Mouse (Mus musculus) heart, postnatal 14 days (tissue): ENCODE measurements around the gene 2310022A10Rik. TPM values are rescaled to one million over a fixed set of nuclear protein-coding genes. Genes with fewer than 3 reads are reported as not detected.

Experiments used
- DNase-seq, 2 experiments: peaks; one replicate each; pipeline ENCODE4 v3.0.0; 2021 to 2022
- intact Hi-C: fragments of 180-260 bp; cut with DNase I; formaldehyde crosslinking; loops from one replicate; pipeline ENCODE4 v1.15.1; 2025
- total RNA-seq, 2 experiments: library from RNA; stranded (reverse); gene quantifications; 2 replicates each; pipeline ENCODE4 v1.2.3; 2021

Gene 2310022A10Rik
- total RNA-seq, 2 experiments from 2014 or later = 53.0 to 62.2 TPM

DNA sequence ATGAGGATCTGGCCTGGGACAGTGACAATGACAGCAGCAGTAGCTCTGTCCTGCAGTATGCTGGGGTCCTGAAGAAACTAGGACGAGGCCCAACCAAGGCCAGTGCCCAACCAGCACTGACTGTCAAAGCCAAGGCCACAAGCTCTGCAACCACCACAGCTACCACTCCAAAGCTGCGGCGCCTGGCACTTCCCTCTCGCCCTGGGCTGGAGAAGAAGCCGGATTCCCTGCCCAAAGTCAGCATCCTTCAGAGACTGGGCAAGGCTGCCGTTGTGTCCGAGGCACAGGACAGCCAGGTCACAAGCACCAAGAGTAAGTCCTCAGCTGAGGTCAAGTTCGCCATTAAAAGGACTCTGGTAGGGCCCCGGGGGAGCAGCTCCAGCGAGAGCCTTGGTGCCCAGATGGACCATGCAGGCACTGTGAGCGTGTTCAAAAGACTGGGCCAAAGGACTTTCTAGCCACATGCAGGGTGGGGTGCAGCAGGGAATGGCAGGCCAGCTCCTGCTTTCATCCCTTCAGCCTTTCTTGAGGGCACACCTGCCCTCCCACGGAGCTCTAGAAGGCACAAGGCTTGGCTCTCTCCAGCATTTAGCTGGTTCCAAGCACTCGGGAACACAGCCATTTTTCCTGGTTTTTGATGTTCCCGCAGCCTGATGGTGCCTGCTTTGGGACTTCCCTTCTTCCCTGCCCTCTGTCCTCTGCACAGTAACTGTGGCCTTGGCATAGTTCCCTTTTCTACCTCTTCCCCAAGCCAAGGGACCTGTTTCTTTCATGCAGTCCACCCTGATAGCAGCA is 27.5 kb downstream of the 2310022A10Rik start:
- no peak for DNase-seq
- intact Hi-C loops = no loop called here

DNA sequence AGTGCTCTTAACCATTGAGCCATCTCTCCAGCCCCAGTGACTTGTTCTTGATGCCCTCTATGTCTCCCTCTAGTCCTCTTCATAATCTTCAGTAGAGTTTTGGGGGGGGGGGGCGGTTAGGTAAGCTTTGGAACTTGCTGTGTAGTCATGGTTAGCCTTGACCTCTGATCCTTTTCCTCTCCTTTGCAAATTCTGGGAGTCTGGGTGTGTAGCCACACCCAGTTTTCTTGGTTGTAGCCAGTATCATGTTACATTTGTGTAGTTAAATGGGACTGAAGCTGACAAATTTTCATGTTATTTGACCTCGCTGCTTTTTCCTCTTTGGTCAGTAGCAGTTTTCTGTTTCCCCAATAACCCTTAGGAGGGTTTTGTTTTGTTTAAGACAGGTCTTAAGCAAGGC is 33.8 kb downstream of the 2310022A10Rik start:
- no peak for DNase-seq
- intact Hi-C loops = no loop called here

DNA sequence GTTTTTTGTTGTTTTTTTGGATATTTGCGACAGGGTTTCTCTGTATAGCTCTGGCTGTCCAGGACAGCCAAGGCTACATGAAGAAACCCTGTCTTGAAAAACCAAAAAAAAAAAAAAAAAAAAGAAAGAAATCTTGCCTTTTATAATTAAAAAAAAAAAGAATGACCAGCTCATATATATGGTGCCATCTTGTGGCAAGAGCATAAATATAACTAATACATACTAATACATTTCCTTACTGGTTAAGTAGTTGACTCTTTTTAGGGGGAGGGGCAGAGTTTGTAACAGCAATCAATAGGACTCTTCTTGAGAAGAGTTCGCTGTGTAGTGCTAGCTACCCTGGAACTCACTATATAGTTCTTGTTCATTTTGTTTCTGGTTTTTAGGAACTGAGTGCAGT is 34.7 kb downstream of the 2310022A10Rik start:
- intact Hi-C loops = no loop called here
- DNase-seq = no peak

DNA sequence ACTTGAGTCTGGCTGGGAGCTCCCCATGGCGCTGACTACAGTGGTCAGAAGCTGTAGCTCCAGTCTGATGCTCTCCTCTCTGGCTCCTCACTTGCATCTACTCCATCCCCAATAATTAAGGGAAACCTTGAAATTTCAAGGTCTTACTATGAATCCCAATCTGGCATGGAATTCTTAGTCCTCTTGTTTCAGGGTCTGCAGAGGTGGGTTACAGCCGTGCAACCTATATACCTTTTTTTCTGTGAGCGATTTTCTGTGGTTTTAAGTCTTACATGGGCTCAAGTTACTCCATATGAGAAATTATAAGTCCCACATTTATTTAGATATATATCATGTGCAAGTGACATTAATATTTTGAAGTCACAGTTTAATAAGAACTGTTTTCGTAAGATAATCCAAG is 37.1 kb downstream of the 2310022A10Rik start:
- no peak for DNase-seq
- intact Hi-C loops = loop anchor here (5.0 kb wide), 1 partner anchor 97 kb away; the partner anchor contains the start of gene Zfp607b

DNA sequence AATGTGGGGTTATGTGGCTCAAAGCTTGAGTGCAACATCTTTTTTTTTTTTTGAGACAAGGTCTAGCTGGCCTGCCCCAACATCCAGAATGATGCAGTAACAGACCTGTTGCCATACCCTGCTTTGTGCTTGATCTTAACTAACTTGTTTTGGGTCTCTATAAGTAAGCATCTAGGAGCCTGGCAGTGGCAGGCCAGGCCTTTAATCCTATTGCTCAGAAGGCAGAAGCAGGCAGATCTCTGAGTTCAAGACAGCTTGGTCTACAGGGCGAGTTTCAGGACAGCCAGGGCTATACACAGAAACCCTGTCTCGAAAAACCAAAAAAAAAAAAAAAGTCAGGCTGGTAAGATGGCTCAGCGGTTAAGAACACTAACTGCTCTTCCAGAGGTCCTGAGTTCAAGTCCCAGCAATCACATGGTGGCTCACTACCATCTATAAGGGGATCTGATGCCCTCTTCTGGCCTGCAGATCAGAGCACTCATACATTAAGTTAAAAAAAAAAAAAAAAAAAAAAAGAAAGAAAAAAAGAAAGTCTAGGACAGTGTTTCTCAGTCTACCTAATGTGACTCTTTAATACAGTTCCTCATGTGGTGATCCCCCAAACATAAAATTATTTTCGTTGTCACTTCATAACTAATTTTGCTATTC is 37.7 kb downstream of the 2310022A10Rik start:
- intact Hi-C loops = loop anchor here (5.0 kb wide), 1 partner anchor 97 kb away; the partner anchor contains the start of gene Zfp607b
- DNase-seq = no peak

DNA sequence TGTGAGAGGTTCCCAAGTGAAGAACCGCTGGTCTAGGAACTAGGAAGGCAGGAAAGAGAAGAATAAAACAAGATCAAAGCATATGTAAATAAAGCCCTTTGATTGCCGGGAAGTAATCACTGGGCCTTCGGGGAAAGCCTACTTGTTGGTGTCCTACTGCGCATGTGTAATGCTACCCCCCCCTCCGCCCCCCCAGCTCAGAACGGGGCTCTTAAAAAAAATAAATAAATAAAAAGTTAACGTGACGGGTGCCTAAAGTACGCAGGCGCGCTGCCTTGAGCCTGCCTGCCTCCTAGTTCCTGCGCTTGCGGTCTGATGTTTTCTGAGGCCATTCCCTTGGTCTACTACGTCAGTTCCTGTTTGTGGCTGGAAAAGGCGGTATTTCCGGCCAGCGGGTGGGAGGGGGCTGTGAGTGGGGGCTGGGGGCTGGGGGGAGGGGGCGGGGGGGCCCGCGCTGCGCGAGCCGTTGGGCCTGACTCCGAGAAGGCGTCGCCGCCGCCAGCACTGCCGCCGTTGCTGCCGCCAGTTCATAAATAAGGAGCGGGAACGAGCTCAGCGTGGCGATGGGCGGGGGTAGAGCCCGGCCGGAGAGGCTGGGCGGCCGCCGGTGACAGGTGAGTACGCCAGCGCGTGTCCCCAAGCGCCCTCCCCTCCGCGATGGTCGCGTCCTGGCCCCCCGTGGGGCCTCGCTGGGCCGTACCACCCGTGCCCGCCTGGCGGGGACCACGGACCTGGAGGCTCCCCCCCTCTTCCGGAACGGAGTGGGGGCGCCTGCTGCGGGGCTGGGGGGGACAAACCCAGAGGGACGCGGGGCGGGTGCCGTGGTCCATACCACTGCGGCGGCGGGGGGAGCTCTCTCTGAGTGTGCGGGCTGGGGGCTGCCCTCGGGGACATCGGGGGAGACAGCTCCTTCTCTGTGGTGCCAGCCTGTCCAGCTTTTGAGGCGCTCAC is 38.5 kb downstream of the 2310022A10Rik start, which contains the start of gene Akt2:
TSS of gene Akt2 (plus strand) at position 287 of the 951 bp plus-strand sequence.
- peak; percentile 87 to 90 for DNase-seq
- intact Hi-C loops = loop anchor here (5.0 kb wide), 1 partner anchor 96 kb away; the partner anchor contains the start of gene Zfp607b

DNA sequence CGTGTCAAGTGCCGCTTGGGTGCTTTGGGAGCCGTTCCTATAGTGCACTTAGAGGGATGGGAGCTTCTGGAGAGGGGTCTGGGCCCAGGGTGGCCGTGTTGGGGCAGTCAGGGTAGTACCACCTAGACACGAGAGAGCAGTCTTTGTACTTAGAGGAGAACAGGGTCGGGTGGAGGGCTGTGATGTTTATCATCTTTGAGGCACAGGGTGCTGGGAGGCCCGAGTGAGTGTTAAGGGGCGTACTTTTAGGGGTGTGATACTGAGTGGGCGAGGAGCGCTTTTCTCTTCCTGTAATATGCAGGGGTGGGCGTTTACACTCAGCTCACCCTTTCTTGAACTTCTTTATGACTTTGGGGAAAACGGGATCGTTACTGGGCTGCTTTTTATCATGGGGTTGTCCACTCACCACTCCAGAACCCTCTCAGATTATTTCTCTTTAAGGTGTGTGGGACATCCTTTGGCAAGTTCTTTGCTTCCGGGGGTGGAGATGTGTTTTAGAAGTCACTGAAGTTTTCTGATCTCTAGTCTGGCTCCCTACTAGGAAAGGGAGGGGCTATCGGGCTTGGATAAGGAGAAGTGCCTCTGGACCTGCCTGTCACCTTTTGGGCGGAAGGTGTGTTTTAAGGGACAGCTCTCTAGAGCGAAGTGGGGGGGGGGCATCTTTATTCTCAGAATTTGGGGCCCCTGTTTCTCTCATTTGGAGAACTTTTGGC is 39.3 kb downstream of the 2310022A10Rik start:
- intact Hi-C loops = loop anchor here (5.0 kb wide), 1 partner anchor 95 kb away; the partner anchor contains the start of gene Zfp607b
- DNase-seq = no peak

DNA sequence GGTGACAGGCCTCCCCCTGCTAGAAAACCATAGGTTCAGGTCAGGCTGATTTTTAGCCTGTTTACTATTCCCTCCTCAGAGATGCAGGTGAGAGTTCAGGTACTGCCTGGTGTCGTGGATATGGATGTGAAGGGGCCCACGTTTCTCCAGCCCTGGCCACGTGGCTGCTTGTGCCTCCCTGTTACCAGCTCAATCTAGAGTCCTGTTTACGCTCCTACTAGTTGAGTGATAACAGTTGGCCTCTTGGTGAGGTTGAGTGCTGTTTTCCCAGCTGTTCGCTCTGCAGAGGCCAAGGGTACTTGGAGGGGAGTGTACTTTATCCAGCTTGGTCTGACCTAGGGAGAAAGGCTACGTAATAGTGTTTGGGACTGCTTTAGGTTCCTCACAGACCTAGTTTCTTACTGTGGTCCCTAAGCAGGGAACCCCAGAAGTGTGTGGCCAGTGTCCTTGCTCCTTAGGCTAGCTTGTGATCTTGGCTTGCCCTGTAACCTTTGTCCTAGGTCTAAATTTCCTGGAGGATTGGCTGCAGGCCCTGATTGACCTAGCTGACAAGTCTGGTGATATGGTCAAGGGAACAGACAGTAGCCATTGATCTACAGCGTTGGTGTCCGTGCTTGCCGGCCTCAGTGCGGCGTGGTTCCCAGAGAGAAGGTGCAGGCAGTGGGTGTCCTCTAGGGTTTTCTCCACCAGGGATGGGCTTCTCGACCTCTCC is 40.1 kb downstream of the 2310022A10Rik start:
- intact Hi-C loops = loop anchor here (5.0 kb wide), 1 partner anchor 94 kb away; the partner anchor contains the start of gene Zfp607b
- DNase-seq = no peak

DNA sequence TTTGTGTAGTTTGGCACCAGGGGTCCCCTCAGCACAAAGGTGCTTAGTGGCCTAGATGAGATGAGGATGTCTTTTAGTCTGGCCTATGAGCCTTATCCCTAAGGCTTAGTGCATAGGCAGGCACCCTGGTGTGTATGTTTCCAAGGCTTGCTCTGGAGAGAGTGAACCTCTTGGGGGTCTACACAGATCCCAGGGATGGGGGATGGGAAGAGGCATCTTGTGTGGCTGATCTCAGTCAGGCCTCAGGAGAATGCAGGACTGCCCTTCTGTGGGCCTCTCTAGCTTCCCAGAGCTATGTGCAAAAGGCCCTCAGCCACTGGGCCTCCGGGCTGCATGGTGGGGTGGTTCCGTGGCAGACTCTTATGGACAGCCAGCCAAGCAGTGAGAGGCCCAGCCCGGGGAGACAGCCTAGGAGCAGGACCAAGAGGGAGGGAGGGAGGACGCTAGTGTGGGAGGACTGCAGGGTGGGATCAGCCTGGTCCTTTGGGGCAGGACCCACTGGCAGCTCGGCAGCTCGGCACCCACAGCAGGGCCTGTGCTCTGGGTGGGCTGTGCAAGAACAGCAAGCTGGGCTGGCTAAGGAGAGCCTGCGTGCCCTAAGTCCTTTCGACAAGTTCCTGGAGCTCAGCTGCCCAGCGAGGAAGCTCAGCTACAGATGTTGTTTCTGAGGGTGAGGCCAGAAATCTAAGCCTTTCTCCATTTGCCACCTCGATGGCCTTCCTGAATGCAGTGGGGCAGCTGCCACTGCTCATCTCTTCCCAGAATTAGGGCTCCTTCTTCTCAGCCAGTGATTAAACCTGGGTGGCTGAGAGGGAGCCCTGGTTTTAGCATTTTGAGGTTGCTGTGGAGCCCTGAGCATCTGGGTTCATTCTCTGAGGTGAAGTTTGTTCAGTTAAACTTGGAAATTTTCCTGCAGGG is 43.8 kb downstream of the 2310022A10Rik start:
- peak; percentile 67 to 68 for DNase-seq
- intact Hi-C loops = no loop called here

DNA sequence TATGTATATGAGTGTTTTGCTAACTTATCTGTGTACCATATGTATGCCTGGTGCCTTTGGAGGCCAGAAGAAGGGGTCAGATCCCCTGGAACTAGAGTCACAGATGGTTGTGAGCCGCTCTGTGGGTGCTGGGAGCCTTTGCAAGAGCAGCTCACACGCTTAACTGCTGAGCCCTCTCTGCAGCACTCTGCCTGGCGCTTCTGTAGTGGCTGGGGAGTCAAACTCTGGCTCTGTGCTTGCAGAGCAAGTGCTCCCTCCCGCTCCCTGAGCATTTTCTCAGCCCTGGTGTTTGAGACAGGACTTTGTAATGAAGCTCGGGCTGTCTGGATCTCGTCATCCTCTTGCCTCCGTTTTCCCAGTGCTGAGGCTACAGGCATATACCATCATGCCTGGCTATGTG is 45.0 kb downstream of the 2310022A10Rik start:
- intact Hi-C loops = no loop called here
- no peak for DNase-seq

DNA sequence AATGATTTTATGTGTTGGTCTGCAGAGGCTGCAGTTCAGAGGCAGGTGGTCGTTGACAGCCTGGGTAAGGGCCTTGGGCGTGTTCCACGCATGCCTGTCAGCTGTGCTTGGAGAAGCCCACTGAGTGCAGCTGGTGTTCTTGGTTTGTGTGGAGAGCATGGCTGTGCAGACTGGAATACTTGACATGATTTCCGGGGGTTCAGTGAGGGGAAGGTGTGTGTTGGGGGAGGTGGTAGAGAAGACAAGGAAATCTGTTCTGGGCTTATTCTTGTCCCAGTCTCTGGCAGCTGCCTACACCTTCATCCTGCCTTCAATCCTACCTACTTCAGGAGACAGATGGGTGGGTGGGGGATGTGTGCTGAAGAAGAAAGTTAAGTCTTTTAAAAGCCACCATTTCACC is 48.6 kb downstream of the 2310022A10Rik start:
- no peak for DNase-seq
- intact Hi-C loops = no loop called here

DNA sequence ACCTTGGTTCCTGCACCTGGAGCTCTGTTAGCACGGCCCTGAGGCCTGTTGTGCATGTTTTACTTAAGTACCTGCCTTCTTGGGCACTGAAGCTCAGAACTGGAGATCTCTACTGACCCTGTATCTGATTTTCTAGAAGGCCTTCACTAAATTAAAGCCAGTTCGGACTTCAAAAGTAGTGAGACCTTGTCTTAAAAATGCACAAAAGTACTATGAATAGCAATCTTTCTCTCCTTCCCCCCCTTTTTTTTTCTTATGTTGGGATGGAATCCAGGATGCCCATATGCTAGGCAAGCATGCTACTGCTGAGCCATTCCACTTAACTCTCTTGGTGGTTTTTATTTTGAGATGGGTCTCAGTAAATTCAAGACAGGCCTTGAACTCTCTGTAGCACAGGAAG is 49.1 kb downstream of the 2310022A10Rik start:
- DNase-seq = no peak
- intact Hi-C loops = no loop called here

DNA sequence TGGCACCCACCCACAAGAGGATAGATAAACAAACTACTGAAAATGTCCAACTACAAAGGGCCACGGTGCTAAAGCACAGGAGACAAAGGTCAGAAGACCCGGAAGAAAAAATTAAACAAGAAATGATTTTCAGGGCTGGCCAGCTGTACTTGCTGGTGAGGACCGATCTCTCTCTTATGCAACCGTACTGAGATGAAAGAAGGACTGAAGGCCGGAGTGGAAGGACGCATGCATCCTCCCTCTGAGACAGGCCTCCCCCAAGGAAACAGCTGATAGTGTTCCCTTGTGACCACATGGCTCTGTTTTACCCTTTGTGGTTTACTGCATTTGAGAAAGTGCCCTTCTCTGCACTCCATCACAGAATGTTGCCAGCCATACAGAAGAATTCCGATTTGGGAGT is 49.8 kb downstream of the 2310022A10Rik start:
- intact Hi-C loops = no loop called here

DNA sequence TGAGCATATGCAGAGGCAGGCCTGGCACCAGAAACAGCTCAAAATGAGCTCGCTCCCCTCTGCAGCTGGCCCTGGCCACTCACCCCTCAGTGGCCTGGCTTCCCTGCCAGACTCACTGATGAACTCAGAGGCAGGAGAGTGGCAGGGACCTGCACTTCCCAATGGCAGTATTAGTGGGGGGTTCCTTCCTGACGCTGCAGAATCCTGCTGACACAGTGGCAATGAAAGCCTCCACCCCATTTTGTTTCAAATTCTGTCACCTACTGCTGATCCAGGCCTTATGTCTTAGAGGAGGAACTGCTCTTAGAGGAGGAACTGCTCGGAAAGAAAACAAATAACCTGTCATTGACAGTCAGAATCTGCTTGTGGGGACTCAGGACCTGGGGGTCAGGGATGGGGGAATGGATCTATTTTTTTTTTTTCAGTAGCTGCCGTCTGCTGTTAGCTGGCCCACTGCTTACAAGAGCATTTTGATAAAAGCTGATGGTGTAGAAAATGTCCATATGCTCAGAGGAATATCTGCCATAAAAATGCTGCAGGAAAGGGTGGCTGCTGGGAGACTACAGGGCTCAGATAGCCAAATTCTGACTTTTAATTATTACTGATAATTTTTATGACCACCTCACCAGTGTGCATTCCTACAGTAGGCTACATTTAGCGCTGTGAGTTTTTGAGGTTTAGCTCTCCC is 51.8 kb downstream of the 2310022A10Rik start:
- no peak for DNase-seq

More for the DNA sequence above, 49.8 kb downstream of the 2310022A10Rik start:
- DNase-seq = no peak

DNA sequence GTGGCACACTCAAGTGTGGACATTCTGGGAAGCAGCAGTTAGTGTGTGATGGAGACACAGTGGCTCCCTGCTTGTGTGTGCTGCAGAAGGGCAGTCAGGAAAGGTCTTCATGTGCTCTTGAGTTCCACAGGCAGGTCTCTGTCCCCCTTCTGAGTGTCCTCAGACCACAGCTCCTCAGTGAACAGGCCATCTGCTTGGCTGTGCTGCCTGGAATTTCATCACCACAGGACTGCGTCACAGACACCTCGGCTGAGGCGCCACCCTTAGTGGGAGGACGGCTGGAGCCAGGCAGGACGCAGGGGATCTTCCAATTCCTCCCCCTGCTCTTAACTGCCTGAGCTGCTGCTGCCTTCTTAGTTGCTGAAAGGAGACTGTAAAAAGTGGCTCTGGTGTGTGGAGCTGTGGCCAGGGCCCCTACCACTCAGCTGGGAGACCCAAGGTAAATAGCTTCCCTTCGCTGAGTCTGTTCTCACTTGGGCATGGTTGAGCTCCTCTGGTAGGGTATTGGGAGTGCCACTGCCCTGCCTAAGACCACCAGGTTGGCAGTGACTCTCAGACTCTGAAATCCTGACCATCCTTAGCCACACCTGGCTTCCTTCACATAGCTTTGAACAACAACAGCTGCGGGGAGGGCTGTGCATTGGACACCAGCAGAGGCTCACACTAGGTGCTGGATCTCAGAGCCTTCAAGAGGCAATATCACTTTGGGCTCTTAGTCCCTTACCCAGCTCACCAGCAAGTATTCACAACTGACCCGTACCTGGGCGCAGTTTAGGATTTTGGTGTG is 52.7 kb downstream of the 2310022A10Rik start:
- DNase-seq = peak; percentile 76 to 78
- intact Hi-C loops = no loop called here

More for the DNA sequence above, 51.8 kb downstream of the 2310022A10Rik start:
- intact Hi-C loops = no loop called here

DNA sequence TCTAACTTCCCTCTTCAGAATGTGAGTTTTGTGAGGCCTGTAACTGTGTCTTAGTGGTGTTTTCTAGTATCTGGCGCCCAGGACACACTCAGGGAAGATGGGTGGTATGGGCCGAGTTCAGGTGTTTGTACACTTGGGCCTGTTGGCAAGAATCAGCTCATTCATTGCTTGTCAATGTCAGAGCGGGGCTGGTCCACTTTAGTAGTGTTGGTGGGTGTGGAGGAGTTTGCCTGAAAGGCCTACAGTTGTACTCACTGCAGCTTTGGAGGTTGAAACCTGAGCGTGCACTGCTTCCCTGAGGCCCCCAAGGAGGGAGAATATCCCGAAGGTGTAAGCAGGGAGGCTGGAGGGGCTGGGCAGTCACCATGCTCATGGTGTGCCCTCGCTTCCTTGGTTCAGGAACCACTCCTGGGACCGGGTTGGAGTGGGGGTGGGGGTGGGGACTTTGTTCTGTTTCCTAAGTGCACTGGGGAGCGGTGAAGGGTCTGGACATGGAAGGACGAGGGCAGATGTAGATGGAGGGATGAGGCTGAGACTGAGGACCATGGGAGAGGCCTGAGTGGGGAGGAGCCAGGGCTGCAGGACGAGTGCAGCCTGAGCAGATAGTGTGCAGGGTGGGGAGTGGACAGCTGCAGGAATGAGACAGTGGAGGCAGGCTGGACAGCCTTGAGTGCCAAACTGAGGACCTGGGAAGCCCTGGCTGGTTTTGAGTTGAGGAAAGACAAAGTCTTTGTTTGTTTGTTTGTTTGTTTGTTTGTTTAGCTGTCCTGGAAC is 53.6 kb downstream of the 2310022A10Rik start:
- no peak for DNase-seq
- intact Hi-C loops = no loop called here
